29 mouse cellular contexts compared by ENCODE assay signal in the genomic region with DNA sequence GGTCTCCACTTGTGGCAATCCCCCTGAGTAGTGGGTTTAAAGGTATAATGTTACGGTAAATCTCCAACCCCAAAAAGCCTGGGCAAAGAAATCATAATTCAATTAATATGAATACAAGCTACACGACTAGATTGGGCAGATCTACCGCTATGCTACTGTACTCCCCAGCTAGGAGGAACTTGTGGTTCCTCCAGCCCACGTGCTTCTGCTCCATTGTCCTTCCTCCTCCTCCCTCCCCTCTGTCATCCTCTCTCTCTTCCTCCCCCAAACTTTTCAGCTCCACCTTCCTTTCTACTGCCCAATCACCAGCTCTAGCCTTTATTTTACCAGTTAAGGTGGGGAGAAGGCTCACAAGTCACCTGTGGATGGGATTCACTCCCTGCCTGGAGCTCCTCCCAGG. TPM values are rescaled to one million over a fixed set of nuclear protein-coding genes. Genes with fewer than 3 reads are reported as not detected.
"Had no signal": no experiment of that assay in that cellular context is flagged by ENCODE, and none has a peak within 500 bp of the region (broad histone marks: within the 10 kb centered on the region; RNA-seq: fewer than 3 reads in every experiment).

No protein-coding gene starts in this region.

- H3K4me2 ChIP-seq: limb, embryonic 12.5 days; limb, embryonic 15.5 days; liver, embryonic 11.5 days; lung, embryonic 14.5 days; midbrain, embryonic 11.5 days; neural tube, embryonic 12.5 days; neural tube, embryonic 15.5 days had no signal

- H3K4me1 ChIP-seq: limb, embryonic 12.5 days; limb, embryonic 15.5 days; neural tube, embryonic 12.5 days; neural tube, embryonic 15.5 days had no signal

- H3K9ac ChIP-seq: limb, embryonic 12.5 days; limb, embryonic 15.5 days; liver, embryonic 14.5 days; liver, postnatal 0 days; lung, embryonic 14.5 days; neural tube, embryonic 12.5 days; neural tube, embryonic 15.5 days had no signal

- H3K27me3 ChIP-seq: limb, embryonic 12.5 days; limb, embryonic 15.5 days; neural tube, embryonic 12.5 days; neural tube, embryonic 15.5 days had no signal

- H3K4me3 ChIP-seq: layer of hippocampus, adult 2 months; limb, embryonic 12.5 days; limb, embryonic 15.5 days; neural tube, embryonic 12.5 days; neural tube, embryonic 15.5 days had no signal

- ATAC-seq: liver, postnatal 0 days; lung, postnatal 0 days had no signal

- H3K9me3 ChIP-seq: limb, embryonic 12.5 days; limb, embryonic 15.5 days; neural tube, embryonic 12.5 days; neural tube, embryonic 15.5 days had no signal

- H3K27ac ChIP-seq: kidney, postnatal 0 days; layer of hippocampus, adult 2 months; limb, embryonic 12.5 days; limb, embryonic 15.5 days; liver, embryonic 14.5 days; macrophage; neural tube, embryonic 12.5 days; neural tube, embryonic 15.5 days had no signal

- DNase-seq: kidney, adult 18-20 months; kidney, adult 9 months; kidney, postnatal 25 days; layer of hippocampus, adult 9-11 months; left cerebral cortex, postnatal 4 days; liver, postnatal 0 days; lung, embryonic 14.5 days; midbrain, embryonic 14.5 days; thymus, adult 18-20 months; thymus, postnatal 4 days had no signal

RNA-seq across cellular contexts. Expression of a gene that starts 21.4 kb away (rescaled TPM):
- total RNA-seq: layer of hippocampus, adult 2 months; layer of hippocampus, postnatal 25 days; left cerebral cortex, adult 18-20 months; left cerebral cortex, postnatal 10 days; left cerebral cortex, postnatal 4 days; megakaryocyte-erythroid progenitor cell, adult 5-6 weeks; midbrain, postnatal 0 days had no signal
- polyA plus RNA-seq: limb, embryonic 12.5 days; limb, embryonic 15.5 days; liver, embryonic 11.5 days; liver, embryonic 14.5 days; liver, postnatal 0 days; lung, embryonic 14.5 days; lung, postnatal 0 days; macrophage; midbrain, embryonic 11.5 days; midbrain, embryonic 14.5 days; midbrain, postnatal 0 days; neural tube, embryonic 12.5 days; neural tube, embryonic 15.5 days; spleen, adult 2 months; stomach, embryonic 16.5 days; testis, adult 2 months had no signal
